Mouse (Mus musculus) kidney, adult 2 months (tissue): ENCODE results near the gene Cited2. TPM values are rescaled to one million over a fixed set of nuclear protein-coding genes. Genes with fewer than 3 reads are reported as not detected.

ENCODE experiments used
- DNase-seq: peaks from one replicate; pipeline ENCODE4 v3.0.0; 2021
- H3K27ac ChIP-seq: fragments of 200-500 bp; 2 replicates; pipeline ENCODE4 v1.5.1; 2012; ENCODE audit warnings: low read depth, low read length, control low read depth, inconsistent platforms; ENCODE audit not compliant: insufficient read depth
- H3K27me3 ChIP-seq: fragments of 200-500 bp; replicated peaks from 2 replicates; pipeline ENCODE4 v1.6.1; 2012; ENCODE audit warnings: mild to moderate bottlenecking, moderate library complexity, low read length, inconsistent platforms; ENCODE audit not compliant: control insufficient read depth, insufficient read depth
- H3K36me3 ChIP-seq: fragments of 200-500 bp; 2 replicates; pipeline ENCODE4 v1.6.1; 2012; ENCODE audit warnings: mild to moderate bottlenecking, moderate library complexity, low read length, inconsistent platforms; ENCODE audit not compliant: control insufficient read depth, insufficient read depth
- H3K4me1 ChIP-seq: fragments of 200-500 bp; 2 replicates; pipeline ENCODE4 v1.6.1; 2011; ENCODE audit warnings: low read length; ENCODE audit not compliant: control insufficient read depth, insufficient read depth
- H3K4me3 ChIP-seq: fragments of 200-500 bp; 2 replicates; pipeline ENCODE4 v1.5.1; 2011; ENCODE audit warnings: mild to moderate bottlenecking, low read depth, low read length, control low read depth; ENCODE audit not compliant: insufficient read depth
- CTCF ChIP-seq: fragments of 200-500 bp; conservative IDR thresholded peaks from 2 replicates; pipeline ENCODE4 v1.5.1; 2011; ENCODE audit warnings: low read depth, mild to moderate bottlenecking, control low read depth, low read length, moderate library complexity, mixed read lengths; ENCODE audit not compliant: insufficient read depth, insufficient read length
- POLR2A ChIP-seq: fragments of 200-500 bp; IDR thresholded peaks from one replicate; pipeline ENCODE4 v1.6.1; 2011; ENCODE audit warnings: low read depth, low read length, control low read depth
- WGBS: fragments of 180-500 bp; shearing (Covaris S2); methylation state at CpG from one replicate; pipeline ENCODE4 v1.1.7; 2018; 5-methylcytosine and 5-hydroxymethylcytosine counted together
- polyA plus RNA-seq: library from polyadenylated mRNA; depleted of rRNA; stranded (reverse); fragments of >200 nt; gene quantifications from 2 replicates; pipeline ENCODE4 v1.2.3, GENCODE M21; 2012

The Cited2 gene
- polyA plus RNA-seq, 1 experiment: 70.7 TPM

- Histone ChIP-seq H3K27ac (no peak overlapping the region), H3K27me3 (no peaks in the 10 kb centered on the region), H3K36me3 (peaks cover 6% of the 10 kb centered on the region; the same call in 1 of the 2 replicates), H3K4me1 (peaks cover 11% of the 10 kb centered on the region; the same call in 1 of the 2 replicates), H3K4me3 (no peak overlapping the region)
- TF ChIP-seq POLR2A (no peak), CTCF (no peak)
- DNase-seq: no peak
- 34% methylated on average over 4 of the region's 4 CpGs for WGBS
Observed at GRCm38 (mm10) chr10:17728711-17729110, 5.7 kb downstream of the Cited2 start.

GRCm38 (mm10) chr10:17729476-17729875, 6.5 kb downstream of the Cited2 start:
- H3K27ac ChIP-seq: no peak overlapping the region
- H3K4me3 ChIP-seq: no peak overlapping the region
- DNase-seq: no peak
- H3K36me3 ChIP-seq: peaks cover 2% of the 10 kb centered on the region; the same call in 1 of the 2 replicates
- TF ChIP-seq POLR2A (no peak), CTCF (no peak)
- whole genome bisulfite sequencing: 64% methylated on average over 6 of the region's 6 CpGs
- H3K4me1 ChIP-seq: peaks cover 11% of the 10 kb centered on the region; the same call in 1 of the 2 replicates
- H3K27me3 ChIP-seq: no peaks in the 10 kb centered on the region

DNA sequence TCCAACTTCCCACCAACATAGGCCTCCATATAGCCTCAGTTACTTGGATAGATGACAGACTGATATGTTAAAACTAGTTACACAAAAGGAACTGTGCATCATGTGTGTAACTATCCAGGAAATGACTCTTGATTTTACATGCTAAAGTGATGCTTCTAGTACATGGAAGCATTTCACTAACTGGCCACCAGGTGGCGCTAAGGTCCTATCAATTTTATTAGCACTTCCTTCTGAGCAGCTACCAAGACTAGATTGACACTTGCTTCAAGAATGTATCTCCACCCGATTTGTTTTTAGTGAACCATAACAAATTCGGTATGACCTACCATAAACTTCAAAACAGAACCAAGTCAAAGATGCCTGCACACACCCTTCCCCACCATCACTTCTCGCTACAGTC, 10.0 kb downstream of the Cited2 start:
- H3K4me3 ChIP-seq: no peak overlapping the region
- WGBS: 22% methylated on average over 4 of the region's 4 CpGs
- no peaks in the 10 kb centered on the region; the same call in 1 of the 2 replicates for H3K4me1 ChIP-seq
- peak; percentile 82 for DNase-seq
- TF ChIP-seq CTCF: peak; percentile 41
- no peak for TF ChIP-seq POLR2A
- H3K27ac ChIP-seq: no peak overlapping the region
- no peaks in the 10 kb centered on the region for H3K27me3 ChIP-seq
- no peaks in the 10 kb centered on the region for H3K36me3 ChIP-seq

- Histone ChIP-seq H3K4me3 (no peak overlapping the region), H3K36me3 (no peaks in the 10 kb centered on the region), H3K4me1 (no peaks in the 10 kb centered on the region), H3K27ac (no peak overlapping the region), H3K27me3 (no peaks in the 10 kb centered on the region)
- 96% methylated on average over 2 of the region's 2 CpGs for WGBS
- DNase-seq: no peak
- TF ChIP-seq POLR2A (no peak), CTCF (no peak)
Observed at GRCm38 (mm10) chr10:17742581-17742980, 19.6 kb downstream of the Cited2 start.

DNA sequence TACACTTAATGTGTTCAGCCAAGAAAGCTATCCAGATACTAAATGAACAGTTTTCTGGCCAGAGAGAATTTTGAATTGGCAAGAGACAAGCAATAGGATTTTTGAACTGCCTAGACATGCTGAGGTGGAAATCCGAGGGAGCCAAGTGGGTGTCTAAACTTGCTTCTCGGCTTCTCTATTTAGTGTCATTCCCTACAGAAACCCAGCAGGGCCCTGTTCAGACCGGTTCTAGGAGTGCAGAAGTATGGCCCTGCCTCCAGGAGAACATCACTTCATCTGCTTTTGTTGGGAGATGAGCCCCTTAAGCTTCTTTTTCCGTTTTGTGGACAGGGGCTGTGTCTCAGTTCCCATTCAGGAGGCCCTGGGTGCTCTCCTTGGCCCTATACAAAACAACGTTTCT, 29.5 kb downstream of the Cited2 start:
- no peaks in the 10 kb centered on the region for H3K36me3 ChIP-seq
- 84% methylated on average over 5 of the region's 5 CpGs for WGBS
- DNase-seq: no peak
- H3K27ac ChIP-seq: no peak overlapping the region
- TF ChIP-seq POLR2A (no peak), CTCF (no peak)
- no peaks in the 10 kb centered on the region for H3K4me1 ChIP-seq
- H3K27me3 ChIP-seq: no peaks in the 10 kb centered on the region; the same call in 1 of the 2 replicates
- H3K4me3 ChIP-seq: no peak overlapping the region

DNA sequence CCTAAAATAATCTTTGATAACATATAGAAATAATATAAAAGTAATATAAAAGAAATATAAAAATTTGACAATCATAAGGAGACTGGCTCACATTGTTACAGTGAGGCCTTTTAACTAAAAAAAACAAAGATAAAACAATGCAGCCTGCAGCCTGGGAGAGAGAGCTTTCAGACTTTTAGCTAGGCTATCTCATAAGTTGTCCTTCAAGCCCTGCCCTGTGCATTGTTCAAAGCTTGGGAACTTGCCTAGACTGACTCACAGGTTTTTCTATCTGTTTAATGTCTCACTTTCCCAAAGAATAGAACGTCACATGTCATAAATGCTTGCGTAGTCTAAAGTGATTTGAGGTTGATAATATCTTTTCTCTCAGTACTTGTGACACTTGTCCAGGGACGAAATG, 36.8 kb downstream of the Cited2 start:
- Histone ChIP-seq H3K36me3 (no peaks in the 10 kb centered on the region), H3K27me3 (no peaks in the 10 kb centered on the region), H3K27ac (no peak overlapping the region), H3K4me3 (no peak overlapping the region), H3K4me1 (no peaks in the 10 kb centered on the region)
- no peak for TF ChIP-seq POLR2A
- no peak for TF ChIP-seq CTCF
- WGBS: 88% methylated on average over 3 of the region's 3 CpGs
- no peak for DNase-seq

DNA sequence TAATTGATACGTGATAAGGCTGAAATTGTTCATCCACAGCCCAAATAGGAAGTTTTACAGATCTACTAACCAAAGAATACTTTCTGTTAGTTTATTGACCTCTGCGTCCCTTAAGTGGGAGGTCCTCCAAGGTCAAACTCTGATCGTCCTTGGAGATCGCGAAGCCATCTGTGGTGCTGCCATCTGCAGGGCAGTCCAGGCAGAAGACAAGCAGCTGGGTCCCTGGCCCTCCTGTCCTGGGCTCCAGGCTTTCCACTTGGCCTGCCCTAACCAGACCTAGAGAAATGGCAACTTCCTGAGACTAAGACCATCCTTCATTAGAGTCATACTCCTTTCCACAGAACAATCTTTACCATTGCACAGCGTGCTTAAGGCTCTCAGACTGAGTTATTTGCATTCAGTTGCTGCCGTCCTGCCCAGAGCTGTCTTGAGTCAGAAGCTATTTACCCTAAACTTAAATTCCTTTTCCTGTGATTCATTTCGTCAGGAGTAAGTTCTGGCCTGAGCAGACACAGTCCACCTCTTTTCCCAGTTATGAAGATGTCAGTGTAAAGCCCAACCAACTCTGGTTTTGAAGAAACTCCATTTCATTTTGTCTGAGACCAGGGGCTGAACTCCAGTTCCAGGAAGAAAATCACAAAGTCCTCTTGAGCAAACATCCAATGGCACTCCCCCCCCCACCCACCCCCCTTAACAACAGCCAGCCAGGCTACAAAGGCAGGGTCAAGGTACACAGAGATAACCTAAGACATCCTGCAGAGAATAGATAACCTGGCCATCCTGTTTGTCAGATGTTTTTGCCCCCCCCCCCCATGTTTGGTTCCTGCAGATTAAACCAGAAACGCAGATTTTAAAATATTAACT, 38.0 kb downstream of the Cited2 start:
- WGBS: 73% methylated on average over 9 of the region's 9 CpGs
- Histone ChIP-seq H3K4me1 (no peaks in the 10 kb centered on the region), H3K27me3 (no peaks in the 10 kb centered on the region), H3K4me3 (no peak overlapping the region), H3K36me3 (no peaks in the 10 kb centered on the region), H3K27ac (no peak overlapping the region)
- TF ChIP-seq CTCF: peak; percentile 29; the same call in 1 of the 2 replicates
- no peak for TF ChIP-seq POLR2A
- no peak for DNase-seq
